Mouse (Mus musculus) kidney, embryonic 16.5 days (tissue): Measurements from ENCODE around the gene Flywch2. TPM values are rescaled to one million over a fixed set of nuclear protein-coding genes. Genes with fewer than 3 reads are reported as not detected.
A peak's percentile ranks its signal among the peaks of the same experiment; 100 is the strongest.
"Not testable (repeated sequence)": the region's sequence is repeated elsewhere in the genome, so short reads cannot be mapped to it uniquely, and the experiment has no call there.

ENCODE experiments used
- ATAC-seq: fragments of 200-750 bp; cut with Nextera tagmentation; 2 replicates; pipeline ENCODE4 v1.8.0; 2017; ENCODE audit warnings: moderate TSS enrichment; ENCODE audit not compliant: low FRiP score, low TSS enrichment
- H3K27ac ChIP-seq: fragments of 300-500 bp; sonication (generic); 2 replicates; pipeline ENCODE4 v1.5.1; 2014; ENCODE audit warnings: low read length
- H3K27me3 ChIP-seq: fragments of 300-500 bp; sonication (generic); 2 replicates; pipeline ENCODE4 v1.6.1; 2014; ENCODE audit warnings: low read length, control low read depth, mixed read lengths; ENCODE audit not compliant: insufficient read depth
- H3K36me3 ChIP-seq: fragments of 300-500 bp; sonication (generic); 2 replicates; pipeline ENCODE4 v1.6.1; 2014; ENCODE audit warnings: low read length, control low read depth, mixed read lengths; ENCODE audit not compliant: insufficient read depth
- H3K4me1 ChIP-seq: fragments of 300-500 bp; sonication (generic); 2 replicates; pipeline ENCODE4 v1.6.1; 2014; ENCODE audit warnings: low read length, control low read depth, mixed read lengths; ENCODE audit not compliant: insufficient read depth
- H3K4me2 ChIP-seq: fragments of 300-500 bp; sonication (generic); replicated peaks from 2 replicates; pipeline ENCODE4 v1.6.1; 2014; ENCODE audit warnings: low read depth, low read length
- H3K4me3 ChIP-seq: fragments of 300-500 bp; sonication (generic); 2 replicates; pipeline ENCODE4 v1.5.1; 2014; ENCODE audit warnings: mild to moderate bottlenecking, low read length
- H3K9ac ChIP-seq: fragments of 300-500 bp; sonication (generic); replicated peaks from 2 replicates; pipeline ENCODE4 v1.6.1; 2014; ENCODE audit warnings: low read length
- H3K9me3 ChIP-seq: fragments of 300-500 bp; sonication (generic); 2 replicates; pipeline ENCODE4 v1.6.1; 2016; ENCODE audit warnings: low read length, control low read depth
- WGBS: fragments of 180-500 bp; shearing (Covaris S2); extraction: QIAGEN DNeasy Blood & Tissue Kit; methylation state at CpG from one replicate; pipeline ENCODE4 v1.1.7; 2014; 5-methylcytosine and 5-hydroxymethylcytosine counted together
- polyA plus RNA-seq: library from polyadenylated mRNA; unstranded; fragments of >200 nt; fragmentation: Nextera tagmentation; extraction: Ambion mirVana; gene quantifications from 2 replicates; pipeline ENCODE4 v1.2.1, GENCODE M21; 2015

Flywch2 gene
- polyA plus RNA-seq, 1 experiment from 2014 or later: 31.7 TPM

DNA sequence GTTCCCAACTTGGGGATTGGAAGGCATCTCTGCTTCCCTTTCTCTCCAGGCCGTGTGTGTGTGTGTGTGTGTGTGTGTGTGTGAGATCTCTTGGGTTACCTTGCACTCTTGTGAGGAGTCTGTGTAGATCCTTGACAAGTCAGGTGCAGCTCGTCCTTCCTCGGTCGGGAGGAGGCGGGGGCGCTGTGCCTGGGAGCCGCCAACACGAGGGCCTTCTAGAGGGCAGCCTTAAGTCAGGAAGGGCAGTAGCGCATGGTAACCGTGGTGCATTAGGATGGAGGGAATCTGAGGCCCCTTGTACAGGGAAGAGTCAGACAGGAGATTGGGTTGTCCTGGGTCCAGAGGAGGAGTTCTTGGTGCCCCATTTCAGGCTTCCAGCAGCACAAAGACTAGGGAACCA, 9.7 kb downstream of the Flywch2 start:
- Histone ChIP-seq H3K9me3 (no peaks in the 10 kb centered on the region), H3K36me3 (no peaks in the 10 kb centered on the region), H3K27me3 (no peaks in the 10 kb centered on the region), H3K4me3 (no peak overlapping the region), H3K4me2 (no peak overlapping the region), H3K4me1 (peaks cover 4% of the 10 kb centered on the region; the same call in 1 of the 2 replicates), H3K9ac (no peak overlapping the region), H3K27ac (no peak overlapping the region)
- no peak for ATAC-seq
- WGBS: 75% methylated on average over 10 of the region's 10 CpGs

DNA sequence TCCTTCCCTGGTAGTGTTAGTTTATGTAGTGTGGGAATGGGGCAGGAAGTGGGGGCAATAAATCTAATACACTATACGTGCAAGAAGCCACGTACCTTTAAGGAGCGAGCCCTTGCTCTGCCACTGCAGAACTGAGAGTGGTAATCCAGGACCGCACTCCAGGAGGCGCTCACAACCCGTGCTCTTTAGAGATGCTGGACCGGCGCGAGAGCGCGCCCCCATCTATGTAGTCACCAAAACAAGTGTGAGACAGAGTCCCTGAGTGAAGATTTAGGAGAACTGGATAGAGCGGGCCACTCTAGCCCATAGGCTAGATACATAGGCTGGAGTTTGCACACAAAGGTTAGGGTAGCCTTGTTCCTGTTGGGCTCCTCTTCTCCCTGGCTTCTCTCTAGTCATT, 11.8 kb downstream of the Flywch2 start:
- no peaks in the 10 kb centered on the region for H3K9me3 ChIP-seq
- peak; percentile 56 for ATAC-seq
- H3K9ac ChIP-seq: no peak overlapping the region; the same call in 1 of the 2 replicates
- no peak overlapping the region for H3K4me2 ChIP-seq
- no peaks in the 10 kb centered on the region for H3K27me3 ChIP-seq
- H3K4me3 ChIP-seq: no peak overlapping the region
- peaks cover 14% of the 10 kb centered on the region for H3K4me1 ChIP-seq
- H3K27ac ChIP-seq: no peak overlapping the region
- WGBS: 2% methylated on average over 12 of the region's 12 CpGs
- no peaks in the 10 kb centered on the region for H3K36me3 ChIP-seq

DNA sequence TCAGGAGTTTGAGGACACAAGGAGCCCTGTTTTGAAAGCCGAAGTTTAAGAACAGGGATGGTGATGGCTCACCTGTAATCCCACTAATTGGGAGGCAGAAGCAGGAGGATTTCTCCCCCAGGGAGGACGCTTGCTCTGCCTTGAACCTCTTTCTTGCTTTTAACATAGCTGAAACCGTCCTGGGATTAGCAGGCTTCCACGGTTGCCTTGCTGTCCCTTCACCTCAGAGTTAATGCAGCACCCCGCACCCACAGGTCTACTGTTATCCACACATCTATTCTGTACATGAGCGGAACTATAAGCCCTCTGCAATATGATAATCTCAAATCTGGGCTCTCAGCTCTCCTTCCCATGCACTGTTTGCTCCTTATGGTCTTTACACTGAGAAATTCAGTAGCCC, 12.2 kb downstream of the Flywch2 start:
- Histone ChIP-seq H3K27ac (no peak overlapping the region), H3K4me3 (no peak overlapping the region), H3K9ac (no peak overlapping the region; the same call in 1 of the 2 replicates), H3K27me3 (no peaks in the 10 kb centered on the region), H3K4me2 (no peak overlapping the region), H3K9me3 (no peaks in the 10 kb centered on the region), H3K4me1 (peaks cover 14% of the 10 kb centered on the region), H3K36me3 (no peaks in the 10 kb centered on the region)
- WGBS: 63% methylated on average over 6 of the region's 6 CpGs
- no peak for ATAC-seq

DNA sequence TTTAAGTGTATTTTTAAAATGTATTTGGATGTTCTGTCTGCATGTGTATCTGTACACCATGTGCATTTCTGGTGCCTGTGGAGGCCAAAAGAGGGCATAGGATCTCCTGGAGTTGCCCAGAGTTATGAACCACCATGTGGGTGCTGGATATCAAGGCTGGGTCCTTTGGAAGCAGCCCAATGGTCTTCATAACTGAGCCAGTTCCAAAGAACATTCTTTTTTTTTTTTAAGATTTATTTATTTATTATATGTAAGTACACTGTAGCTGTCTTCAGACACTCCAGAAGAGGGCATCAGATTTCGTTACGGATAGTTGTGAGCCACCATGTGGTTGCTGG, 13.7 kb downstream of the Flywch2 start:
- H3K9ac ChIP-seq, ATAC-seq, H3K27ac ChIP-seq, H3K36me3 ChIP-seq, H3K4me3 ChIP-seq, H3K9me3 ChIP-seq, H3K27me3 ChIP-seq, H3K4me2 ChIP-seq: not testable (repeated sequence)
- H3K4me1 ChIP-seq: peaks cover 14% of the 10 kb centered on the region
- WGBS: 90% methylated on average over 2 of the region's 2 CpGs

DNA sequence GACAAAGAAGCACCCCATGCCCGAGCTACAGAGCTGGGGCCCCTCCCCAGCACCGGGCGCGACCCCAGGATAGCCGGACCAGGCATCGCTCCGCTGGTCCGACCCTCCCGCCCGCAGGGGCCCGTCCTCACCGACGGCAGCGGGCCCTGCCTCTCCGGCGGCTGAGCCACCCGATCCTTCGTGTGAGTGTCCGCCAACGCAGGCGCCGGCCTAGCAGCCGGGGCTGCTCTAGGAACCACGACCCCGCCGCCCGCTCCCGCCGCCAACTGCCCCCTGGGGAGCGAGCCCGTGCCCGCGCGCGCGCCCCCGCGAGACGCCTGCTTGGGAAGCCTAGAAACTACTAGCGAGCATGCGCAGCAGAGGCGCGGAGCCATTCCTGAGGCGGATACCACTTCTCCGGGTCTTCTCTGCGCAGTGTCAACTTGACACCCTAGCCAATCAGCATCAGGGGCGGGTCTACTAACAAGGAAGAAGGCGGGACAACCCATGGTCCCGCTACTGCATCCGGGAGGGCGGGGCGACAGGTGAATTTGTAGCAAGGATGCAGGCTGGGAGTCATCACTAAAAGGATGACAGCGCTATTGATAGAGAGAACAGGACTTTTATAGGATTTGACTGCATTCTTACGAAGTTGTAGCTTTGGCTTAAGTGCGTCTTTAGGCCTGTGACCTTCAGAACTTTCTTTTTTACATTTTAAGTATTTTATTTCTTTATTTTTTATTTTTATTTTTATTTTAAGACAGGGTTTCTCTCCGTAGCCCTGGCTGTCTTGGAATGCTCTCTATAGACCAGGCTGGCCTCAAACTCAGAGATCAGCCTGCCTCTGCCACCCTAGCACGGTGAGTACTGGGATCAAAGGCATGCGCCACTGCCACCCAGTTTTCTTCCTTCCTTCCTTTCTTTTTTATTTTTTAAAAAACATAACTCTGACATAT, 14.3 kb downstream of the Flywch2 start, which contains the start of gene Flywch1:
Flywch1 (minus strand) TSS at position 319 of the 935 bp plus-strand sequence.
- Histone ChIP-seq H3K4me3 (peak within 1 kb of the TSS; percentile 95), H3K27ac (peak within 1 kb of the TSS; percentile 90), H3K4me1 (peaks cover 14% of the 10 kb centered on the region), H3K9me3 (no peaks in the 10 kb centered on the region), H3K27me3 (no peaks in the 10 kb centered on the region), H3K4me2 (peak within 1 kb of the TSS; percentile 87), H3K9ac (peak within 1 kb of the TSS; percentile 96), H3K36me3 (0 out of 2 replicates have a peak, but pooled peaks cover 4% of the 10 kb centered on the region)
- 3% methylated on average over 58 of the region's 58 CpGs for WGBS
- ATAC-seq: peak; percentile 98

DNA sequence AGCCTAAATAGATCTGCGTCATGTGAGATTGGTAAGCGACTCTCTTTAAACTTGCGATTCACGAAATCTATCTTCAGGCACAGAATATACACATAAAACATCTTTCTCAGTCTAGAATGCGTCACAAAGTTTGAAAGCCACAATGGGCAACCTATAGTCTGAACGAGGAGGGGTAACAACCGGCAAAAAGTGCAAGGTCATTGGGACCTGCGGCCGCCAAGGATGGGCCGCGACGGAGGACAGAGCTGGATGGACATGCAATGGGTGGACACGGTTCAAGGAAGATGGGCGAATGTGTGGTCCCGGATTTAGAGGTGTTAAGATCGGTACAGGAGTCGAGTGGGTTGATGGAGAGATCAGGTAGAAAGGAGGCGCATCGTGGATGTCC, 15.0 kb downstream of the Flywch2 start:
- Histone ChIP-seq H3K36me3 (0 out of 2 replicates have a peak, but pooled peaks cover 4% of the 10 kb centered on the region), H3K9me3 (no peaks in the 10 kb centered on the region), H3K27ac (peak overlapping the region; percentile 90), H3K4me1 (peaks cover 14% of the 10 kb centered on the region), H3K9ac (peak overlapping the region; percentile 96), H3K27me3 (no peaks in the 10 kb centered on the region), H3K4me2 (peak overlapping the region; percentile 87), H3K4me3 (peak overlapping the region; percentile 95)
- no peak; the same call in 1 of the 2 replicates for ATAC-seq
- under 1% methylated on average over 19 of the region's 19 CpGs for WGBS

DNA sequence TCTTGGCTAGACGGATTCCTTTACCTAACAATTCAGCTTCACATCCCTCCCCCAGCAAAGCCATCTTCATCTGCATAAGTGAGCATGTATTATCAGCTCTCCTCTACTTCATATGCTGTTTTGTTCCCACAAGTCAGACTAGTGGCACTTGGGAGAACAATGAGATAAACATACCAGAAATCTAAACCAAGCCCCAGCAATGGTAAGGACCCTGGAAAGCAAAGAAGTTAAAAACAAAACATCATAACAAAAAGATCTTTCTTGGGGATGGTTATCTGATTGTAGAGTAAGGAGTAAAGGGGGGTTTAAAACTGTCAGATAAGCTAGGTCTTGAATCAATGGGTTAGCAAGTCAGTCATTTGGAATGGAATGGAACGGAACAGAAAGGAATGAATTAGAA, 15.4 kb downstream of the Flywch2 start:
- H3K27ac ChIP-seq: peak overlapping the region; percentile 90
- no peaks in the 10 kb centered on the region for H3K27me3 ChIP-seq
- peak overlapping the region; percentile 95 for H3K4me3 ChIP-seq
- peak overlapping the region; percentile 96 for H3K9ac ChIP-seq
- peaks cover 14% of the 10 kb centered on the region for H3K4me1 ChIP-seq
- 0 out of 2 replicates have a peak, but pooled peaks cover 4% of the 10 kb centered on the region for H3K36me3 ChIP-seq
- 22% methylated on average over 2 of the region's 2 CpGs for WGBS
- H3K4me2 ChIP-seq: peak overlapping the region; percentile 87
- no peak for ATAC-seq
- H3K9me3 ChIP-seq: no peaks in the 10 kb centered on the region

DNA sequence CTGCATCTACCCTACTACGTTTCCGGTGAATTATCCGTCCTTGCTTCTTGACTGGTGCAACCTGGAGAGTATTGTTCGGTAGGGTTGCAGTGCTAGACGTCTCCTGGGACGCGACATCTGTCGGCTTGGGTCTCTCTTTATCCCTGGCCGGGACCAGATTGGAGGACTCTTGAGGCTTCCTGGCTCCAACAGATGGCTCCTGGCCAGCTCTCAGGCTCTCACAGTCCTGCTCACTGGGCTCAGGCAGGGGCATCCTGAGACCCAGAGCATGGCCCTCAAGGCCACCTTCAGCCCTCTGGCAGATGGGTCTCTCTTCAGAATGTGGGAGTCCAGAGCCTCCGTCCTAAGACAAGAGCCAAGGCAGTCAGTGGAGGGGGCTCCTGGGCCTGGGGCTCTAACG, 22.9 kb downstream of the Flywch2 start:
- ATAC-seq: no peak
- Histone ChIP-seq H3K4me2 (no peak overlapping the region), H3K9ac (no peak overlapping the region), H3K4me1 (no peaks in the 10 kb centered on the region), H3K4me3 (no peak overlapping the region), H3K36me3 (peaks cover 49% of the 10 kb centered on the region), H3K27me3 (no peaks in the 10 kb centered on the region), H3K27ac (no peak overlapping the region), H3K9me3 (no peaks in the 10 kb centered on the region)
- 90% methylated on average over 11 of the region's 11 CpGs for WGBS

DNA sequence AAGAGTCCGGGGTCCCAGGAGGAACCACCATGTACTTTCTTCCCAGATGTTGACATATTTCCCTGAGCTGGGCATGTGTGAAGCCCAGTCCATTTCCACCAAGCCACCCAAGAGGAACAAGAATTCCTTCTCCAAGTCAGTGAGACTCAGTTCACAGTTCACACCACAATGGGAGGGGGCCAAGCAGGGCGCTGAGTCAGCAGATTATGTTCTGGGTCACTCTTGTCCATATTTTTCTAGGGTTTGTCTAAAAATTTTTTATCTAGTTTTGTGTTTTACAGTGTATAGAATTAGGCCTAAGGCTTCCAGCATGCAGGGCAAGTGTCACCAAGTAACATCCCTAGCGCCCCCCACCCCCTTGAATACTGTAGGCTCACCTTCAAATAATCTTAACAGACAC, 24.7 kb downstream of the Flywch2 start:
- Histone ChIP-seq H3K4me3 (no peak overlapping the region), H3K27me3 (no peaks in the 10 kb centered on the region), H3K36me3 (peaks cover 63% of the 10 kb centered on the region), H3K9me3 (no peaks in the 10 kb centered on the region), H3K9ac (no peak overlapping the region), H3K4me1 (no peaks in the 10 kb centered on the region), H3K4me2 (no peak overlapping the region), H3K27ac (no peak overlapping the region)
- WGBS: 99% methylated on average over 3 of the region's 3 CpGs
- ATAC-seq: no peak

DNA sequence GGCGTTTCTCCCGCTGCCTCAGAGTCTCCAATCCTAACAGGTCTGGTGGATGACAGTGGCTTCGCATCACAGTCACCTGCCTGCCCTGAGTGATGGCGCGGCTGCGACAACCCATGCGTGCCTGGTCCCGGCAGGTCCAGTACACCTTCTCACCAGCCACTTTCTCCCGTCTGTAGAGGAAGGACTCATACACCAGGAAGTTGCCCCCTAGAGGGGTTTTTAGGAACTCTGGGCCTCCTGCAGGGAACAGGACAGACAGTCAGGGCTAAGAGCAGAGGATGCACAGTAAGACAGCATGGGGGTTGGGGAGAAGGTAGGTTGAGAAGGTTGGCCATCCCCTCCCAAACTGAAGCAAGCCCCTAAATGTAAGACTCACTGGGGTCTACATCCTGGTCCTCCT, 25.6 kb downstream of the Flywch2 start:
- 92% methylated on average over 9 of the region's 9 CpGs for WGBS
- peaks cover 72% of the 10 kb centered on the region for H3K36me3 ChIP-seq
- no peak overlapping the region for H3K27ac ChIP-seq
- no peaks in the 10 kb centered on the region for H3K27me3 ChIP-seq
- no peak overlapping the region for H3K9ac ChIP-seq
- no peak overlapping the region for H3K4me2 ChIP-seq
- no peak overlapping the region for H3K4me3 ChIP-seq
- no peaks in the 10 kb centered on the region for H3K4me1 ChIP-seq
- ATAC-seq: no peak
- H3K9me3 ChIP-seq: no peaks in the 10 kb centered on the region
